Mouse (Mus musculus) G1E-ER4 (cell line): ENCODE measurements around the gene Psmd13. TPM values are rescaled to one million over a fixed set of nuclear protein-coding genes. Genes with fewer than 3 reads are reported as not detected.

Experiments used
- GATA1 ChIP-seq: IDR thresholded peaks from one replicate; pipeline ENCODE4 v1.8.0; 2012; ENCODE audit warnings: low read length, inconsistent platforms
- polyA plus RNA-seq: library from polyadenylated mRNA; stranded (reverse); fragments of >175 nt; gene quantifications from 2 replicates; pipeline ENCODE4 v1.2.3, GENCODE M21; 2012

Gene Psmd13
- polyA plus RNA-seq, 1 experiment: 50.0 TPM

- TF ChIP-seq GATA1: no peak
Observed at GRCm38 (mm10) chr7:140853386-140853785, 28.4 kb upstream of the Psmd13 start.

GRCm38 (mm10) chr7:140854483-140854882 is 27.3 kb upstream of the Psmd13 start:
- TF ChIP-seq GATA1: no peak

GRCm38 (mm10) chr7:140855181-140855580 is 26.6 kb upstream of the Psmd13 start:
- TF ChIP-seq GATA1: no peak

GRCm38 (mm10) chr7:140855860-140856784 is 25.6 kb upstream of the Psmd13 start, which contains the start of gene Gm45785:
Gm45785 (minus strand) TSS chr7:140856331.
- no peak for TF ChIP-seq GATA1

- TF ChIP-seq GATA1: no peak
Observed at GRCm38 (mm10) chr7:140856785-140857549, 24.8 kb upstream of the Psmd13 start, which contains the start of gene Ric8a. Ric8a (plus strand) TSS chr7:140856957.

DNA sequence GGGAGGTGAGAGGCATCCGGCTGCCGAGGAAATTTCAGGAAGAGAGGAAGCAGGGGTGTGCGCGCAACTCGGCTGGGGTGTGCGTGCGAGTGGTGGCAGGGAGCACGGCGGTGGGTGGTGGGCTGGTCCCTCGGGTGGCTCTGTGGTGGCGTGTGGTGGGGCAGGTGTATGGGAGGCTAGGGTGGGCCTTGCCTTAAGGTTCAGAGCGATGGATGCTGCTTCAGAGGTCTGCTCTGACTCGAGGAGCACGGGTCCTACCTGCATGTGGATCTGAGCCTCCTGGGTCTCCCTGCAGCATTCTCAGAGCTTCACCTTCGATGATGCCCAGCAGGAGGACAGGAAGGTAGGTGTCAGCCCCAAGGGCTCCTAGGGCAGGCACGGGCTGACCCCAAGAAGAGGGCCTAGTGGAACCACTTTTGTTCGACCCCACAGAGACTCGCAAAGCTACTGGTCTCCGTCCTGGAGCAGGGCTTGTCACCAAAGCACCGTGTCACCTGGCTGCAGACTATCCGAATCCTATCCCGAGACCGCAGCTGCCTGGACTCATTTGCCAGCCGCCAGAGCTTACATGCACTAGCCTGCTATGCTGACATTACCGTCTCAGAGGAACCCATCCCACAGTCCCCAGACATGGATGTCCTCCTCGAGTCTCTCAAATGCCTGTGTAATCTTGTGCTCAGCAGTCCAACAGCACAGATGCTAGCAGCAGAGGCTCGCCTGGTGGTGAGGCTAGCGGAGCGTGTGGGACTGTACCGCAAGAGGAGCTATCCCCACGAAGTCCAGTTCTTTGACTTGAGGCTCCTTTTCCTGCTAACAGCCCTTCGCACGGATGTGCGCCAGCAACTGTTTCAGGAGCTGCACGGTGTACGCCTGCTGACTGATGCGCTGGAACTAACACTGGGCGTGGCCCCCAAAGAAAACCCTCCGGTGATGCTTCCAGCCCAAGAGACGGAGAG is 23.9 kb upstream of the Psmd13 start, which contains the start of gene Bet1l:
Gene Bet1l, minus strand, starts transcription at position 28 of the 956 bp plus-strand sequence.
- no peak for TF ChIP-seq GATA1

DNA sequence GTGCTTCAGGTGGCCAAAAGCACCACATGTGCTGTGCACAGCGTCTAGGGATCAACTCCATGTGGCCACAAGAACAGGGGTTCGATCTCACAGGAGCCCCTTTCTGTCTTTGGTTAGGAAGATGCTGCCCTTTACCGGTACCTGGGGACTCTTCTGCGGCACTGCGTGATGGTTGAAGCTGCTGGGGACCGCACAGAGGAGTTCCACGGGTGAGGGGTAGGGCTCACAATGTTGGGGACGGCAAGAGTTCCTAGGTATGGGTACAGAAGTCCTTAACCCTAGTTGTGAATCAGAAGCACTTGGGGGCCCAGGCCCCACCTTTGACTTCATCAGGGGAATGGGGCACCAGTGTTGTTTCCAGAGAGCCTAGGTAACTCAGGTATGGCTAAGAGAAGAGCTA is 23.0 kb upstream of the Psmd13 start:
- no peak for TF ChIP-seq GATA1

DNA sequence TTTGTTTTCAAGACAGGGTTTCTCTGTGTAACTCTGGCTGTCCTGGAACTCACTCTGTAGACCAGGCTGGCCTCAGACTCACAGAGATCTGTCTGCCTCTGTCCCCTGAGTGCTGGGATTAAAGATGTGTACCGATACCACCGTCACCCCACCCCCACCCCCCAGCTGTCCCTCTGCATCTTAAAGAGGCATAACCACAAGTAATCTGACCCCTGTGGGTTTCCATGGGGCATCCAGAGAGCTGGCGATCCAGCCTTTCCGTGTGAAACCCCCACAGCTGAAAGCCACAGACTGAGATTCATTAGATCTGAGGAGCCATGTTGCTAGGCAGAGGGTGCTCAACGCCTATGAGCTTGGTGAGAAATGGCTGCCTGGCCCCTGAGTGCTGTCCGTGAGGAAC is 21.8 kb upstream of the Psmd13 start:
- TF ChIP-seq GATA1: no peak

GRCm38 (mm10) chr7:140860728-140861127 is 21.0 kb upstream of the Psmd13 start:
- no peak for TF ChIP-seq GATA1

- no peak for TF ChIP-seq GATA1
Observed at GRCm38 (mm10) chr7:140864761-140865160, 17.0 kb upstream of the Psmd13 start.

GRCm38 (mm10) chr7:140874224-140874623 is 7.5 kb upstream of the Psmd13 start:
- TF ChIP-seq GATA1: no peak

GRCm38 (mm10) chr7:140877364-140877763 is 4.4 kb upstream of the Psmd13 start:
- no peak for TF ChIP-seq GATA1

DNA sequence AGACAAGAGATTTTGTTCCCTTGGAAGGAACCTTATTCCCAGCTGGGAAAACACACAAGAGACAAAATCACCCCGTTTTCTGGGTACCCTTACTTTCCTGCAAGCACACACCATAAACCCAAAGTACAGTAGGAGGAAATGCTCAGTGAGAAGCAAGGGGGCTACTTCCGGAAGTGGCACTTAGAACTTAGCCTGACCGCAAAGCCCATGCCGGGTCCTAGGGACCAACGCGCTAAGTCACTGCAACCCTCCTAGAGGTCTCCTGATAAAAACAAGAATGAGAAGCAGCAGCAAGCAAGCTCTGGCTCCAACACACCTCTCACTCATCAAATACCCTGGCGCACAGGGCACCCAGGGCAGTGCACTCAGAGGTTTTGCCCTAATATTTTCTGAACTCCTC is 2.4 kb upstream of the Psmd13 start:
- TF ChIP-seq GATA1: no peak

GRCm38 (mm10) chr7:140880419-140880818 is 1.3 kb upstream of the Psmd13 start:
- TF ChIP-seq GATA1: no peak

GRCm38 (mm10) chr7:140880865-140881515 is 778 bp upstream of the Psmd13 start:
- no peak for TF ChIP-seq GATA1

DNA sequence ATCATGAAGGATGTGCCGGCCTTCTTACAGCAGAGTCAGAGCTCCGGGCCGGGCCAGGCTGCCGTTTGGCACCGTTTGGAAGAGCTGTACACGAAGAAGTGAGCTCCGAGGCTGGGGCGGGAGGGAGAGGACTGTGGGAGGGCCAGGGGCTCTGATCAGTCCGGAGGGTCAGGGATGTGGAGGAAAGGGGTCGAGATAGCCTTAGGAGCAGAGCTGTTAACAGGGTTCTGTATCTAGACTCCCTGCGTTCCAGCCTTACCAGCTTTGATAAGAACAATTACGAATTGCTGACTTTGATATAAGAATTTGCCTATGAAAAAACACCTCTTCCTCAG is 668 bp downstream of the Psmd13 start:
- no peak for TF ChIP-seq GATA1
